Mouse (Mus musculus) embryonic facial prominence, embryonic 10.5 days (tissue): ENCODE measurements around the gene Ifnar1. TPM values are rescaled to one million over a fixed set of nuclear protein-coding genes. Genes with fewer than 3 reads are reported as not detected.

Experiments
- DNase-seq: peaks from one replicate; pipeline ENCODE4 v3.0.0-alpha.2; 2017; ENCODE audit warnings: low spot score
- H3K27ac ChIP-seq: fragments of 300-500 bp; sonication (generic); replicated peaks from 2 replicates; pipeline ENCODE4 v1.5.1; 2016; ENCODE audit warnings: mild to moderate bottlenecking
- H3K27me3 ChIP-seq: fragments of 300-500 bp; sonication (generic); replicated peaks from 2 replicates; pipeline ENCODE4 v1.6.1; 2016; ENCODE audit warnings: low read depth, mild to moderate bottlenecking; ENCODE audit not compliant: poor library complexity, severe bottlenecking
- H3K36me3 ChIP-seq: fragments of 300-500 bp; sonication (generic); replicated peaks from 2 replicates; pipeline ENCODE4 v1.6.1; 2016; ENCODE audit warnings: mild to moderate bottlenecking, moderate library complexity
- H3K4me1 ChIP-seq: fragments of 300-500 bp; sonication (generic); 2 replicates; pipeline ENCODE4 v1.6.1; 2016
- H3K4me3 ChIP-seq: fragments of 300-500 bp; sonication (generic); 2 replicates; pipeline ENCODE4 v1.5.1; 2016; ENCODE audit warnings: mild to moderate bottlenecking, moderate library complexity
- H3K9me3 ChIP-seq: fragments of 300-500 bp; sonication (generic); 2 replicates; pipeline ENCODE4 v1.6.1; 2016; ENCODE audit warnings: mild to moderate bottlenecking
- WGBS: fragments of 180-500 bp; shearing (Covaris S2); methylation state at CpG from one replicate; pipeline ENCODE4 v1.1.7; 2016; 5-methylcytosine and 5-hydroxymethylcytosine counted together
- polyA plus RNA-seq: library from polyadenylated mRNA; unstranded; fragments of >200 nt; fragmentation: Nextera tagmentation; extraction: Ambion mirVana; gene quantifications from 2 replicates; pipeline ENCODE4 v1.2.1, GENCODE M21; 2016

Gene Ifnar1
- polyA plus RNA-seq, 1 experiment from 2014 or later = 57.6 TPM

- Histone ChIP-seq H3K27me3 (no peaks in the 10 kb centered on the region), H3K9me3 (no peaks in the 10 kb centered on the region), H3K36me3 (no peaks in the 10 kb centered on the region), H3K4me1 (peaks cover 11% of the 10 kb centered on the region), H3K27ac (no peak overlapping the region), H3K4me3 (no peak overlapping the region)
- DNase-seq = no peak
- 83% methylated on average over 7 of the region's 7 CpGs for WGBS
Measured at GRCm38 (mm10) chr16:91448895-91449294, 36.1 kb upstream of the Ifnar1 start.

DNA sequence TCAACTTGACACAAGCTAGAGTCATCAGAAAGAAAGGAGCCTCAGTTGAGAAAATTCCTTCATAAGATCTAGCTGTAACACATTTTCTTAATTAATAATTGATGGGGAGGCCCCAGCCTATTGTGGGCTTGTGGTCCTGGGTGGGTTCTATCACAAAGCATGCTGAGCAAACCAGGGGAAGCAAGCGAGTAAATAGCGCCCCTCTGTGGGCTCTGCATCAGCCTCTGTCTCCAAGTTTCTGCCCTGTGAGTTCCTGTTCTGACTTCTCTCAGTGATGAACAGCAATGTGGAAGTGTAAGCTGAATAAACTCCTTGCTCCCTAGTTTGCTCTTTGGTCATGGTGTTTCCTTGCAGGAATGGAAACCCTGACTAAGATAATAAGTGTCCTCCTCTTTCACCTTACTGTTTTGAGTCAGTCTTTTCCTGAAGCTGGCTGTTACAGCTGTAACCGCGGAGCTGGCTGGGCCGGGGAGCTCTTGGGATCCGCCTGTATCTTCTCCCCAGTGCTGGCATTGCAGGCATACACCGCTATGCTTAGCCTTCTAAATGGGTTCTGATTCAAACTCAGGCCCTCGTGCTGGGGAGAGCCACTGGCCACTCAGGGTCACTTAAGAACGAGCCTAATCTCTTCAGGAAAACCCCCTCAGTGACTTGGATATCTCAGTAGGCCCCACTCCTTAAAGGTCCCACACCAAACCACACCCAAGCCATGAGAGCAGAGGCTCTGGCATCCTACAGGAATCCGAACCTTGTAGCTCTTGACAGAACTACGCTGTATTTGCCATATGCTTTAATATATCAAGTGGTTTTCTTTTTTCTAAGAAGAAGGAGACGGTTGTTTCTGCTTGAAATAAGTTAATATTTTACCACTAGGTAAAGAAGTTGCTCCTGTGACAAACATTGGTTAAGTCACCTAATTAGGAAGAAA, 34.6 kb upstream of the Ifnar1 start:
- H3K36me3 ChIP-seq = no peaks in the 10 kb centered on the region
- no peak overlapping the region; the same call in 1 of the 2 replicates for H3K27ac ChIP-seq
- 86% methylated on average over 12 of the region's 12 CpGs for WGBS
- H3K4me1 ChIP-seq = peaks cover 13% of the 10 kb centered on the region
- no peak for DNase-seq
- no peaks in the 10 kb centered on the region for H3K27me3 ChIP-seq
- no peaks in the 10 kb centered on the region for H3K9me3 ChIP-seq
- H3K4me3 ChIP-seq = no peak overlapping the region

DNA sequence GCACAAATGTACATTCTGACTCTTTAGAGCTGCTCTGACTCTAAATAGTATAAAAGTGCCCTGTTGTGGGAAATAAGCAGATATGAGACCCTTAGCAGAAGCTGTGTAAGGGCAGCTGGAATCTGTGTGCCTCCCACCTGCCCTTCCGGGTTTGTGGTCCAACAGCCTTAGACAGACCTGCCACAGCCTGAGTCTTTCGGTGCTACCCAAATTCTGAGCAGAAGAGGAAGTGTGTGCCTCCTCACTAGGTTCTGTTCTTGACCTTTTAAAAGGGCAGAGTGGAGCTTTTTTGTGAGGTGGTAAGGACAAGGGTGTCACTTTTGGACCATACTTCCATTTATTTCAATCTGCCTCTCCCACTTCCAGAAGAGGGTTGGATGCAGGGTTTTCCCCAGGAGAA, 33.1 kb upstream of the Ifnar1 start:
- Histone ChIP-seq H3K27me3 (no peaks in the 10 kb centered on the region), H3K4me1 (peaks cover 8% of the 10 kb centered on the region), H3K36me3 (no peaks in the 10 kb centered on the region), H3K4me3 (no peak overlapping the region), H3K27ac (no peak overlapping the region), H3K9me3 (no peaks in the 10 kb centered on the region)
- WGBS = 85% methylated on average over 2 of the region's 2 CpGs
- no peak for DNase-seq

- no peaks in the 10 kb centered on the region for H3K27me3 ChIP-seq
- H3K36me3 ChIP-seq = no peaks in the 10 kb centered on the region
- no peaks in the 10 kb centered on the region for H3K9me3 ChIP-seq
- no peak for DNase-seq
- WGBS = 73% methylated on average over 6 of the region's 6 CpGs
- H3K4me1 ChIP-seq = peaks cover 4% of the 10 kb centered on the region
- no peak overlapping the region for H3K27ac ChIP-seq
- H3K4me3 ChIP-seq = no peak overlapping the region
Measured at GRCm38 (mm10) chr16:91452363-91452896, 32.6 kb upstream of the Ifnar1 start.

DNA sequence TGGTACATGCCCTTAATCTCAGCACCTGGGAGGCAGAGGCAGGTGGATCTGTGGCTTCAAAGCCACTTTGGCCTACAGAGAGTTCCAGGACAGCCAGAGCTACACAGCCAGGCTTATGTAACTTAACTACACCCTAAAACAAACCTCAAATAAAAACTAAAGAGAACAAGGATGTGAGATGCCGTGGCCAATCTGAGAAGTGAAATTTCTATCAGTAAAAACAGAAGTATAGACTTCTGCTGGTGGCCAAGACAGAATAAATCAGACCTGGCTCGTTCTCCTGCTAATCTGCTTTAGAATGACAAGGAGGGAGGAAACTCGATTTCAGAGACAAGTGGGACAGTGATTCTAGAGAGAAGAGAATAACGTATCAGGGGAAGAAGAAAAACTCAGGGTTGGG, 29.2 kb upstream of the Ifnar1 start:
- Histone ChIP-seq H3K4me1 (peaks cover 7% of the 10 kb centered on the region; the same call in 1 of the 2 replicates), H3K4me3 (no peak overlapping the region), H3K36me3 (no peaks in the 10 kb centered on the region), H3K9me3 (no peaks in the 10 kb centered on the region), H3K27ac (no peak overlapping the region), H3K27me3 (no peaks in the 10 kb centered on the region)
- 81% methylated on average over 4 of the region's 4 CpGs for WGBS
- DNase-seq = no peak

GRCm38 (mm10) chr16:91458301-91458746, 26.7 kb upstream of the Ifnar1 start:
- 89% methylated on average over 21 of the region's 21 CpGs for WGBS
- no peak for DNase-seq
- peaks cover 21% of the 10 kb centered on the region; the same call in 1 of the 2 replicates for H3K4me1 ChIP-seq
- H3K9me3 ChIP-seq = no peaks in the 10 kb centered on the region
- H3K4me3 ChIP-seq = no peak overlapping the region
- no peaks in the 10 kb centered on the region for H3K27me3 ChIP-seq
- H3K27ac ChIP-seq = no peak overlapping the region
- no peaks in the 10 kb centered on the region for H3K36me3 ChIP-seq

DNA sequence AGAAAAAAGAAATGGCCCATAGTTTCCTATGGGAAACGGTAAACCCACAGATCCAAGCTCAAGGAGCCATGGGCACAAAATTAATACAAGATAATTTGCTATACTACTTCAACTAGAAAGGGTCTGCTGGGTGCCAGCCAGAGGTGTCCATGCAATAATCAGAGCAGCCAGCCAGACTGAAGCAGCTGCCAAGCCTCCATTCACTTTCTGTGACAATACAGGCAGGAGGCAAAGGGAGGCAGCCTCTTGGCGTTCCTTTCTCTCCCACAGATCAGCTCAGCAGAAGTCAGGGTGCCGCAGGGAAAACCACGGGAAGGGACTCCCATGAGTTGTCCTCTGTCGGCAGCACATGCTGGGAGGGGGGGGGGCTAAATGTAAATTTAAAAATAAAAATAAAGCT, 26.1 kb upstream of the Ifnar1 start:
- H3K27me3 ChIP-seq = no peaks in the 10 kb centered on the region
- 72% methylated on average over 5 of the region's 5 CpGs for WGBS

GRCm38 (mm10) chr16:91459396-91459795, 25.6 kb upstream of the Ifnar1 start:
- 95% methylated on average over 3 of the region's 3 CpGs for WGBS
- no peaks in the 10 kb centered on the region for H3K9me3 ChIP-seq

More for the DNA sequence above, 26.1 kb upstream of the Ifnar1 start:
- no peak overlapping the region for H3K4me3 ChIP-seq
- peaks cover 22% of the 10 kb centered on the region; the same call in 1 of the 2 replicates for H3K4me1 ChIP-seq
- no peak for DNase-seq
- H3K36me3 ChIP-seq = no peaks in the 10 kb centered on the region
- H3K27ac ChIP-seq = no peak overlapping the region
- H3K9me3 ChIP-seq = no peaks in the 10 kb centered on the region

DNA sequence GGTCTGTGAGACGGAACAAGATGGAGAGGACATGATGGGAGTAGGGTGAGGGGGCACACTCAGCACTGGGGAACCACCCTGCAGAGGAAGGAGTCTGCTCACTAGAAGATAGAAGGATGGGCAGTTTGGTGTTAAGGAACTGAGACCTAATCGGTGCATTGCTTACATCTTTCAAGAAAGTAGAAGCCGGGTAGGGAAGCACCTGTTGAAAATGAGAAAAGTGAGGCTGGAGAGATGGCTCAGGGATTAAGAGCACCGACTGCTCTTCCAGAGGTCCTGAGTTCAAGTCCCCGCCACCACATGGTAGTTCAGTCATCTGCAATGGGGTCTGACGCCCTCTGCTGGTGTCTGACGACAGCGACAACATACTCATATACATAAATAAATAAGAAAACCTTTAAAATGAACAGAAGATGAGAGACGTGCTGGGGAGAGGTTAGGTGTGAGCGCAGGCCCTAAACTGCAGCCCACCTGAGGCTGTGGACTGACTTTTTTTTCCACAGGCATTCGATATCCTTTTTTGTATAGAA, 25.1 kb upstream of the Ifnar1 start:
- H3K36me3 ChIP-seq = no peaks in the 10 kb centered on the region
- H3K9me3 ChIP-seq = no peaks in the 10 kb centered on the region
- H3K27ac ChIP-seq = no peak overlapping the region
- H3K27me3 ChIP-seq = no peaks in the 10 kb centered on the region
- no peak overlapping the region for H3K4me3 ChIP-seq
- no peak for DNase-seq
- peaks cover 31% of the 10 kb centered on the region for H3K4me1 ChIP-seq
- WGBS = 71% methylated on average over 11 of the region's 11 CpGs

More at GRCm38 (mm10) chr16:91459396-91459795, 25.6 kb upstream of the Ifnar1 start:
- Histone ChIP-seq H3K27me3 (no peaks in the 10 kb centered on the region), H3K4me3 (no peak overlapping the region), H3K36me3 (no peaks in the 10 kb centered on the region), H3K4me1 (peaks cover 26% of the 10 kb centered on the region; the same call in 1 of the 2 replicates), H3K27ac (no peak overlapping the region)
- no peak for DNase-seq

DNA sequence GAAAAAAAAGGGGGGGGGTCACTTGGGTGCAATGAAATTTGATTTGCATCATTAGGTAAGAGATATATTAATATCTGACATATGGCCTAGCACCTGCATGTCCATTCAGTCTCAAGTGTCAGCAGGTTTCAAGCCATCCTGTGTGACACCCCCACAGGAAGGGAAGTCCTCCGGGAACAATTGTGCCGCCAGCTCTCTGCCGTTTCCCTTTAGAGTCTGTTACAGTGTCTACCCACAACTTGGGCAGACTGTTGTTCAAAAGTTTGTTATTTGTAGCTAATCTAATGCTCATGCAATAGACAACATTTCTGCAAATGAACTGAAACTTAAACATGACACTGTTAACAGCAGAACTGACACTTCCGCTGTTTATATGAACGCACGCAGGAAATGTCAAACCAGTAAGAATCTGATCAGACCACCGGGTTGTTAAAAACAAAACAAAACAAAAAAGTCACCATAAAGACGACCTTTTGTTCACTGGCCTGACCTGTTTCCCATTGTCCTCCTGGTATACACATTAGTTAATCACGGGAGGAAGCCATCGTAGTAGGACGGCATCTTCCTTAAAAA, 23.9 kb upstream of the Ifnar1 start:
- no peaks in the 10 kb centered on the region for H3K27me3 ChIP-seq
- H3K4me3 ChIP-seq = no peak overlapping the region
- no peaks in the 10 kb centered on the region for H3K36me3 ChIP-seq
- 64% methylated on average over 11 of the region's 11 CpGs for WGBS
- no peak overlapping the region for H3K27ac ChIP-seq
- H3K9me3 ChIP-seq = no peaks in the 10 kb centered on the region
- DNase-seq = no peak
- peaks cover 41% of the 10 kb centered on the region for H3K4me1 ChIP-seq

DNA sequence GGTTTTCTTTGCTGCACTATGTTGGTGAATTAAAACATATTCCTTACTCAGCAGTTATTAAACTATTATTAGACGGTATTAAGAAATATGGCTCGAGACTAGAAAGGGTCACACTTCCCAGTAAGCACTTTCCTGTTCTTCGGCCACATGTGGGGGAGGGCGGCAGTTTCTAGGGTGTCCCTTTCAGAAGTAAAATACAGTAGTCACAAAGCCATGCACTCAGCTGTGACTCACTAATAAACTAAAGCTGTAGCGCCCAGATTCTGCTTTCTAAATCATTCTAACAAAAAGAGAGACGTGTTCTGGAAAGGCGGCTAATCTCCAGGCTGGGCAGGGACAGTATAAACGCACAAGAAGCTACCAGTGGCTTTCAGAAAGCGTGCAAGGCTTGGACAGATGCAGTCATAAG, 23.3 kb upstream of the Ifnar1 start:
- 71% methylated on average over 9 of the region's 9 CpGs for WGBS
- peaks cover 47% of the 10 kb centered on the region for H3K4me1 ChIP-seq
- no peak for DNase-seq
- H3K4me3 ChIP-seq = no peak overlapping the region
- no peaks in the 10 kb centered on the region for H3K27me3 ChIP-seq
- no peaks in the 10 kb centered on the region for H3K9me3 ChIP-seq
- H3K36me3 ChIP-seq = no peaks in the 10 kb centered on the region
- no peak overlapping the region; the same call in 1 of the 2 replicates for H3K27ac ChIP-seq

DNA sequence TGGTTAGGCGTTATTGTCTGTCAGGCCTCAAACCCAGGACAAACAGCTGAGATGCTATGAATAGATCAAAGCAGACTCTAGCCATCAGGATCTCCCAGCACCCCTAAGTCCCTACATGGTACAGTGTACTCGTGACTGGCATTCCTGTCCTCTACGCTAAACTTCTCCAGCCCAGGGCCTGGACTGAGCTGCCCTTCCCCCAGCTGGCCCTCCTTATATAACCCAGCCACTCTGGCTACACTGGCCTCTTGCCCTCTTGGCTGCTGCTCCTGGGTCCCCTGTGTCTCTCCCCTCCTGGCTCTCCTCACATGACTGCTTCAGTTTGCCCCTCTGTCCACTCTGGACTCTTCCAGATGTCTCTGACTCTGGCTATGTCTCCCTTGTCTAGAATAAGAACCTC, 22.4 kb upstream of the Ifnar1 start:
- no peak for DNase-seq

More for the DNA sequence above, 22.4 kb upstream of the Ifnar1 start:
- 71% methylated on average over 3 of the region's 3 CpGs for WGBS
- H3K27ac ChIP-seq = no peak overlapping the region
- no peak overlapping the region for H3K4me3 ChIP-seq
- H3K4me1 ChIP-seq = peaks cover 49% of the 10 kb centered on the region
- H3K9me3 ChIP-seq = no peaks in the 10 kb centered on the region
- H3K36me3 ChIP-seq = no peaks in the 10 kb centered on the region
- no peaks in the 10 kb centered on the region for H3K27me3 ChIP-seq
